Mouse (Mus musculus) left cerebral cortex, adult 9 months (tissue): Measurements from ENCODE around the gene Trim43b.
"Not testable (repeated sequence)": the region's sequence is repeated elsewhere in the genome, so short reads cannot be mapped to it uniquely, and the experiment has no call there.

Experiments
- DNase-seq, 2 experiments: peaks; one replicate each; pipeline ENCODE4 v3.0.0; 2022; ENCODE audit warnings: low spot score in 2 of 2

The Trim43b gene

GRCm38 (mm10) chr9:89092735-89093134 lies at the start of gene Trim43b:
Gene Trim43b, minus strand, starts transcription at chr9:89092835.
- not testable (repeated sequence) for DNase-seq

DNA sequence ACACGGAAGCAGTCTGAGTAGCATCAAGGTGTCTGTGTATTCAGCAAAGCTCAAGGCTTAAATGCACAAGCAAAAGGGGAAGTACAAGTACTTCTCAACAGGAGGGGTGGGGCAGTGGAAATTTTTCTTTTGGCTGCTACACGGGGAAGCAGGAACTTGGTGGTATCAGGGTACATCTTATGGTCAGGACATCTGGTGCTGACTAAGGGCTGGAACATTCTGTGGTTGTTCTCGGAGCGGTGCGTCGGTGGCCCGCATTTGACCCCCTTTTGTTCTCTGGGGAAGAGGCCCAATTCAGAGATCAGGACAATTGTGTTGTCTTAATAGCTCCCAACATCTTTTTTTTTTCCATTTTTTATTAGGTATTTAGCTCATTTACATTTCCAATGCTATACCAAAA lies 11.9 kb upstream of the Trim43b start:
- DNase-seq: not testable (repeated sequence)

DNA sequence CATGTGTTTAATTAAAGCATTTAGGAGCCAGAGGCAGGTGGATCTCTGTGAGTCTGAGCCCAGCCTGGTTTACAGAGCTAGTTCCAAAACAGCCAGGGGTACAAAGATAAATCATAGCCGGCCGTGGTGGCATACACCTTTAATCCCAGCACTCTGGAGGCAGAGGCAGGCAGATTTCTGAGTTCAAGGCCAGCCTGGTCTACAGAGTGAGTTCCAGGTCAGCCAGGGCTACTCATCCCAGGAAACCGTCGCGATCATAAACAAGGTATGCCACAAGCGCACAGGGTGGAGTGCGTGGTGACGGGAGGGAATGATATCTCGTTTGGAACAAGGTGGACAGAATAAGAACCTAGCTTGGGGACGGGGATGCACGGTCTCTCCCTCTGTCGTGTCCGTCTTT lies 5.9 kb downstream of the Trim43b start:
- not testable (repeated sequence) for DNase-seq

- DNase-seq: not testable (repeated sequence)
These were observed 13.0 kb downstream of the Trim43b start for GRCm38 (mm10) chr9:89079637-89080036.

DNA sequence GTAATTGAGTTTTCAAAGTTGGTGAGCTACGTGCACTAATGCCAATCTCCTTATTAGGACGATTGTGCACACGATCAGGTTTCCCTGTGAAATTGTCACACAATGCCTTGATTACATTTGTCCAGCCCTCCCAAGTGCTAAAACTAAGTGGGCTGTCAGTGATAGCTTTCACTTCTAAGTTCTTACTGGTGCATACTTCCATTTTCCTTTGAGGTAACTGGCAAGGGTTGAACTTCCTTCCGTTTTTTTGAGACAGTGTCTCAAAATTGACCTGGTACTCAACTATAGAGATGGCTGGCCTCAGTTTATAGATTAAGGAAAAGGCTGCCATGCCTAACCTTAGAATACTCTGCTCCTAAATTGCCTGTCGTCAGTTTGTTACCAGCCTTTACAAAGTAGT lies 16.1 kb downstream of the Trim43b start:
- DNase-seq: not testable (repeated sequence)

- not testable (repeated sequence) for DNase-seq
These were observed 25.5 kb downstream of the Trim43b start for GRCm38 (mm10) chr9:89067143-89067501.

- peak; percentile 33 to 76 for DNase-seq
These were observed 26.1 kb downstream of the Trim43b start for GRCm38 (mm10) chr9:89066378-89067142.
